Mouse (Mus musculus): ENCODE data around the gene Rab4a.
"Not testable (repeated sequence)": the region's sequence is repeated elsewhere in the genome, so short reads cannot be mapped to it uniquely, and the experiment has no call there.

Gene Rab4a

GRCm38 (mm10) chr8:123788416-123789170 lies 17.2 kb upstream of the Rab4a start:
- DNase-seq (ENCODE audit: low read depth, low spot score), result peak; percentile 98

GRCm38 (mm10) chr8:123789461-123789860 lies 16.3 kb upstream of the Rab4a start:
- no peak for DNase-seq (ENCODE audit: low read depth, low spot score)

- peak; percentile 92 for DNase-seq (ENCODE audit: low read depth, low spot score)
Measured at GRCm38 (mm10) chr8:123789970-123790369, 15.8 kb upstream of the Rab4a start.

GRCm38 (mm10) chr8:123791101-123791844 lies 14.5 kb upstream of the Rab4a start:
- no peak for DNase-seq (ENCODE audit: low read depth, low spot score)

- no peak for DNase-seq (ENCODE audit: low read depth, low spot score)
Measured at GRCm38 (mm10) chr8:123791845-123792225, 13.9 kb upstream of the Rab4a start.

GRCm38 (mm10) chr8:123793900-123794299 lies 11.9 kb upstream of the Rab4a start:
- no peak for DNase-seq (ENCODE audit: low read depth, low spot score)

- no peak for DNase-seq (ENCODE audit: low read depth, low spot score)
Measured at GRCm38 (mm10) chr8:123794766-123795165, 11.0 kb upstream of the Rab4a start.

GRCm38 (mm10) chr8:123796758-123797157 lies 9.0 kb upstream of the Rab4a start:
- DNase-seq (ENCODE audit: low read depth, low spot score), result no peak

GRCm38 (mm10) chr8:123797928-123798327 lies 7.9 kb upstream of the Rab4a start:
- no peak for DNase-seq (ENCODE audit: low read depth, low spot score)

GRCm38 (mm10) chr8:123799434-123799833 lies 6.4 kb upstream of the Rab4a start:
- no peak for DNase-seq (ENCODE audit: low read depth, low spot score)

- DNase-seq (ENCODE audit: low read depth, low spot score), result no peak
Measured at GRCm38 (mm10) chr8:123799885-123800284, 5.9 kb upstream of the Rab4a start.

GRCm38 (mm10) chr8:123800867-123801266 lies 4.9 kb upstream of the Rab4a start:
- DNase-seq (ENCODE audit: low read depth, low spot score), result no peak

- DNase-seq (ENCODE audit: low read depth, low spot score), result no peak
Measured at GRCm38 (mm10) chr8:123801538-123801937, 4.2 kb upstream of the Rab4a start.

- DNase-seq (ENCODE audit: low read depth, low spot score), result no peak
Measured at GRCm38 (mm10) chr8:123803639-123804038, 2.1 kb upstream of the Rab4a start.

- DNase-seq (ENCODE audit: low read depth, low spot score), result no peak
Measured at GRCm38 (mm10) chr8:123804586-123804985, 1.2 kb upstream of the Rab4a start.

GRCm38 (mm10) chr8:123805209-123805717 lies 522 bp upstream of the Rab4a start:
- no peak for DNase-seq (ENCODE audit: low read depth, low spot score)

- peak; percentile 49 for DNase-seq (ENCODE audit: low read depth, low spot score)
Measured at GRCm38 (mm10) chr8:123806374-123806935, 670 bp downstream of the Rab4a start.

GRCm38 (mm10) chr8:123807024-123807431 lies 1.2 kb downstream of the Rab4a start:
- no peak for DNase-seq (ENCODE audit: low read depth, low spot score)

- DNase-seq (ENCODE audit: low read depth, low spot score), result no peak
Measured at GRCm38 (mm10) chr8:123807852-123808573, 2.2 kb downstream of the Rab4a start.

GRCm38 (mm10) chr8:123808671-123809070 lies 2.9 kb downstream of the Rab4a start:
- DNase-seq (ENCODE audit: low read depth, low spot score), result no peak

- DNase-seq (ENCODE audit: low read depth, low spot score), result not testable (repeated sequence)
Measured at GRCm38 (mm10) chr8:123809342-123809741, 3.6 kb downstream of the Rab4a start.

- DNase-seq (ENCODE audit: low read depth, low spot score), result no peak
Measured at GRCm38 (mm10) chr8:123812227-123812626, 6.4 kb downstream of the Rab4a start.
